In genomic region chr5:34176691-34177090, GRCm38 (mm10) we compare ENCODE assay signal across 20 mouse cellular contexts. TPM values are rescaled to one million over a fixed set of nuclear protein-coding genes. Genes with fewer than 3 reads are reported as not detected.
DNase-seq lines count a peak whose midpoint lies in the region; ATAC-seq lines count a peak whose summit lies in the region.
"Had no signal": no experiment of that assay in that cellular context is flagged by ENCODE, and none has a peak within 500 bp of the region (broad histone marks: within the 10 kb centered on the region; RNA-seq: fewer than 3 reads in every experiment).

No protein-coding gene starts in this region.

- H3K4me2 ChIP-seq in hindbrain, embryonic 13.5 days: no peak overlapping the region
- H3K4me2 ChIP-seq in hindbrain, embryonic 12.5 days (replicated peaks): no peak overlapping the region
- H3K4me2 ChIP-seq in neural tube, embryonic 15.5 days: no peak overlapping the region
- H3K4me2 ChIP-seq in forebrain, embryonic 13.5 days: no peak overlapping the region
- H3K4me2 ChIP-seq: embryonic facial prominence, embryonic 13.5 days; kidney, embryonic 15.5 days; limb, embryonic 15.5 days; neural tube, embryonic 12.5 days; stomach, embryonic 15.5 days had no signal

- peaks cover 2% of the 10 kb centered on the region; the same call in 1 of the 2 replicates for H3K4me1 ChIP-seq in hindbrain, embryonic 13.5 days (replicated peaks)
- H3K4me1 ChIP-seq in hindbrain, embryonic 12.5 days: no peaks in the 10 kb centered on the region
- no peaks in the 10 kb centered on the region for H3K4me1 ChIP-seq in neural tube, embryonic 15.5 days
- peaks cover 7% of the 10 kb centered on the region for H3K4me1 ChIP-seq in limb, embryonic 10.5 days
- H3K4me1 ChIP-seq in forebrain, embryonic 13.5 days: no peaks in the 10 kb centered on the region
- H3K4me1 ChIP-seq: embryonic facial prominence, embryonic 13.5 days; kidney, embryonic 15.5 days; neural tube, embryonic 12.5 days had no signal

- no peak overlapping the region for H3K27ac ChIP-seq in hindbrain, embryonic 13.5 days
- no peak overlapping the region for H3K27ac ChIP-seq in hindbrain, embryonic 12.5 days
- H3K27ac ChIP-seq in neural tube, embryonic 15.5 days (replicated peaks): no peak overlapping the region
- H3K27ac ChIP-seq in limb, embryonic 10.5 days: no peak overlapping the region; the same call in 1 of the 2 replicates
- H3K27ac ChIP-seq in forebrain, embryonic 13.5 days: no peak overlapping the region
- H3K27ac ChIP-seq: embryonic facial prominence, embryonic 13.5 days; hindbrain, embryonic 10.5 days; kidney, embryonic 15.5 days; limb, embryonic 15.5 days; neural tube, embryonic 12.5 days; stomach, embryonic 15.5 days had no signal

- H3K9me3 ChIP-seq in hindbrain, embryonic 13.5 days: no peaks in the 10 kb centered on the region
- H3K9me3 ChIP-seq in hindbrain, embryonic 12.5 days (replicated peaks): no peaks in the 10 kb centered on the region
- no peaks in the 10 kb centered on the region for H3K9me3 ChIP-seq in neural tube, embryonic 15.5 days (replicated peaks)
- no peaks in the 10 kb centered on the region for H3K9me3 ChIP-seq in limb, embryonic 10.5 days (replicated peaks)
- H3K9me3 ChIP-seq in forebrain, embryonic 13.5 days (replicated peaks): no peaks in the 10 kb centered on the region
- H3K9me3 ChIP-seq: embryonic facial prominence, embryonic 13.5 days; hindbrain, embryonic 10.5 days; kidney, embryonic 15.5 days; limb, embryonic 15.5 days; neural tube, embryonic 12.5 days; stomach, embryonic 15.5 days had no signal

- peak; percentile 8 for DNase-seq in neural tube, embryonic 10.5 days (ENCODE audit: extremely low spot score, low spot score)
- peak; percentile 60 for DNase-seq in cerebellum, adult 11-12 months
- DNase-seq in limb, embryonic 10.5 days (ENCODE audit: low spot score): peak; percentile 20
- no peak for DNase-seq in kidney, postnatal 25 days
- DNase-seq: B cell, adult 2 months; gastrocnemius, postnatal 36 days; liver, postnatal 0 days had no signal

- no peaks in the 10 kb centered on the region for H3K27me3 ChIP-seq in hindbrain, embryonic 13.5 days
- no peaks in the 10 kb centered on the region for H3K27me3 ChIP-seq in hindbrain, embryonic 12.5 days
- no peaks in the 10 kb centered on the region for H3K27me3 ChIP-seq in neural tube, embryonic 15.5 days (replicated peaks)
- no peaks in the 10 kb centered on the region for H3K27me3 ChIP-seq in limb, embryonic 10.5 days (ENCODE audit: low read depth, poor library complexity, severe bottlenecking)
- H3K27me3 ChIP-seq in forebrain, embryonic 13.5 days: no peaks in the 10 kb centered on the region
- H3K27me3 ChIP-seq: embryonic facial prominence, embryonic 13.5 days; kidney, embryonic 15.5 days; limb, embryonic 15.5 days; neural tube, embryonic 12.5 days; Patski; stomach, embryonic 15.5 days had no signal

- no peak for ATAC-seq in hindbrain, embryonic 13.5 days (ENCODE audit: low FRiP score)
- ATAC-seq in hindbrain, embryonic 12.5 days (ENCODE audit: low FRiP score): no peak
- no peak for ATAC-seq in neural tube, embryonic 15.5 days (ENCODE audit: low FRiP score)
- no peak for ATAC-seq in forebrain, embryonic 13.5 days
- ATAC-seq: liver, postnatal 0 days; midbrain, embryonic 16.5 days; Patski had no signal

- peak overlapping the region; percentile 13; the same call in 1 of the 2 replicates for H3K9ac ChIP-seq in hindbrain, embryonic 13.5 days
- H3K9ac ChIP-seq in hindbrain, embryonic 12.5 days: no peak overlapping the region
- no peak overlapping the region for H3K9ac ChIP-seq in neural tube, embryonic 15.5 days (replicated peaks)
- no peak overlapping the region for H3K9ac ChIP-seq in forebrain, embryonic 13.5 days
- H3K9ac ChIP-seq: embryonic facial prominence, embryonic 13.5 days; kidney, embryonic 15.5 days; limb, embryonic 15.5 days; liver, postnatal 0 days; neural tube, embryonic 12.5 days; stomach, embryonic 15.5 days had no signal

- 63% methylated on average over 10 of the region's 10 CpGs for WGBS in hindbrain, embryonic 13.5 days
- WGBS in hindbrain, embryonic 12.5 days: 66% methylated on average over 10 of the region's 10 CpGs
- WGBS in neural tube, embryonic 15.5 days: 79% methylated on average over 10 of the region's 10 CpGs
- WGBS in limb, embryonic 10.5 days: 81% methylated on average over 10 of the region's 10 CpGs
- WGBS in forebrain, embryonic 13.5 days: 59% methylated on average over 10 of the region's 10 CpGs

- H3K4me3 ChIP-seq in hindbrain, embryonic 13.5 days: no peak overlapping the region
- H3K4me3 ChIP-seq in hindbrain, embryonic 12.5 days: no peak overlapping the region
- no peak overlapping the region for H3K4me3 ChIP-seq in neural tube, embryonic 15.5 days (replicated peaks)
- no peak overlapping the region for H3K4me3 ChIP-seq in limb, embryonic 10.5 days
- H3K4me3 ChIP-seq in forebrain, embryonic 13.5 days: no peak overlapping the region
- H3K4me3 ChIP-seq: embryonic facial prominence, embryonic 13.5 days; hindbrain, embryonic 10.5 days; kidney, embryonic 15.5 days; limb, embryonic 15.5 days; neural tube, embryonic 12.5 days; stomach, embryonic 15.5 days had no signal

- H3K36me3 ChIP-seq in hindbrain, embryonic 13.5 days: peaks cover 87% of the 10 kb centered on the region
- peaks cover 70% of the 10 kb centered on the region for H3K36me3 ChIP-seq in hindbrain, embryonic 12.5 days
- H3K36me3 ChIP-seq in neural tube, embryonic 15.5 days: peaks cover 82% of the 10 kb centered on the region
- peaks cover 68% of the 10 kb centered on the region for H3K36me3 ChIP-seq in limb, embryonic 10.5 days
- peaks cover 68% of the 10 kb centered on the region for H3K36me3 ChIP-seq in forebrain, embryonic 13.5 days (ENCODE audit: poor library complexity, severe bottlenecking)

RNA-seq across cellular contexts. Expression of gene Haus3, which starts 7.4 kb away (rescaled TPM):
- 19.0 and 19.7 TPM in 2 replicates for polyA plus RNA-seq in hindbrain, embryonic 13.5 days (2015; fragmentation: Nextera tagmentation; extraction: Ambion mirVana)
- polyA plus RNA-seq in hindbrain, embryonic 12.5 days (2016; fragmentation: Nextera tagmentation; extraction: Ambion mirVana): 33.5 and 33.8 TPM in 2 replicates
- 13.1 and 19.2 TPM in 2 replicates for polyA plus RNA-seq in neural tube, embryonic 15.5 days (2015; fragmentation: Nextera tagmentation; extraction: Ambion mirVana)
- polyA plus RNA-seq in limb, embryonic 10.5 days (2016; fragmentation: Nextera tagmentation; extraction: Ambion mirVana): 56.7 and 58.0 TPM in 2 replicates
- polyA plus RNA-seq in forebrain, embryonic 13.5 days (2015; fragmentation: Nextera tagmentation; extraction: Ambion mirVana): 32.0 and 32.7 TPM in 2 replicates

RNA-seq across cellular contexts. Expression of gene Poln, which starts 7.4 kb away (rescaled TPM):
- polyA plus RNA-seq in hindbrain, embryonic 13.5 days (2015; fragmentation: Nextera tagmentation; extraction: Ambion mirVana): 0.14 and 0.28 TPM in 2 replicates
- 0.41 and 0.51 TPM in 2 replicates for polyA plus RNA-seq in hindbrain, embryonic 12.5 days (2016; fragmentation: Nextera tagmentation; extraction: Ambion mirVana)
- 0.31 and 0.52 TPM in 2 replicates for polyA plus RNA-seq in neural tube, embryonic 15.5 days (2015; fragmentation: Nextera tagmentation; extraction: Ambion mirVana)
- 0.59 and 0.63 TPM in 2 replicates for polyA plus RNA-seq in limb, embryonic 10.5 days (2016; fragmentation: Nextera tagmentation; extraction: Ambion mirVana)
- polyA plus RNA-seq in forebrain, embryonic 13.5 days (2015; fragmentation: Nextera tagmentation; extraction: Ambion mirVana): 0.49 and 0.88 TPM in 2 replicates
- polyA plus RNA-seq: small intestine, adult 2 months had no signal

RNA-seq across cellular contexts. Expression of gene Mxd4, which starts 10.8 kb away (rescaled TPM):
- 33.5 and 33.6 TPM in 2 replicates for polyA plus RNA-seq in hindbrain, embryonic 13.5 days (2015; fragmentation: Nextera tagmentation; extraction: Ambion mirVana)
- polyA plus RNA-seq in hindbrain, embryonic 12.5 days (2016; fragmentation: Nextera tagmentation; extraction: Ambion mirVana): 33.2 and 36.5 TPM in 2 replicates
- 25.7 and 29.7 TPM in 2 replicates for polyA plus RNA-seq in neural tube, embryonic 15.5 days (2015; fragmentation: Nextera tagmentation; extraction: Ambion mirVana)
- polyA plus RNA-seq in limb, embryonic 10.5 days (2016; fragmentation: Nextera tagmentation; extraction: Ambion mirVana): 13.2 and 25.3 TPM in 2 replicates
- 28.2 and 31.1 TPM in 2 replicates for polyA plus RNA-seq in forebrain, embryonic 13.5 days (2015; fragmentation: Nextera tagmentation; extraction: Ambion mirVana)

Comparison
In these comparisons a context has a peak if more than half of its experiments do, and no peak if none do; other contexts are left out.
1. DNase-seq: peak in neural tube, embryonic 10.5 days (single experiment), cerebellum, adult 11-12 months (single experiment) and limb, embryonic 10.5 days (single experiment); none in kidney, postnatal 25 days (0 of 2).